Mouse (Mus musculus): ENCODE measurements around the gene Nfe2l1.

The Nfe2l1 gene

GRCm38 (mm10) chr11:96776968-96777962 lies 52.5 kb downstream of the Nfe2l1 start, which contains the start of gene Snx11:
Gene Snx11, minus strand, starts transcription at chr11:96777559.
- peak; percentile 100 for DNase-seq

- DNase-seq: no peak
Observed at GRCm38 (mm10) chr11:96776068-96776467, 53.7 kb downstream of the Nfe2l1 start.

- no peak for DNase-seq
Observed at GRCm38 (mm10) chr11:96775665-96776064, 54.1 kb downstream of the Nfe2l1 start.

- peak; percentile 94 for DNase-seq
Observed at GRCm38 (mm10) chr11:96775063-96775462, 54.7 kb downstream of the Nfe2l1 start.

GRCm38 (mm10) chr11:96774536-96774935 lies 55.2 kb downstream of the Nfe2l1 start:
- no peak for DNase-seq

- DNase-seq: no peak
Observed at GRCm38 (mm10) chr11:96772413-96772812, 57.4 kb downstream of the Nfe2l1 start.

GRCm38 (mm10) chr11:96771274-96771975 lies 58.3 kb downstream of the Nfe2l1 start:
- DNase-seq: no peak

GRCm38 (mm10) chr11:96768240-96768639 lies 61.5 kb downstream of the Nfe2l1 start:
- DNase-seq: no peak

All from heart, adult 11 months (tissue).